Mouse (Mus musculus) liver (tissue): ENCODE measurements around the gene Gm595.
A peak's percentile ranks its signal among the peaks of the same experiment; 100 is the strongest.

Source experiments
- DNase-seq: peaks from one replicate; pipeline ENCODE4 v3.0.0-alpha.2; 2020; ENCODE audit warnings: mixed read lengths

Gm595 gene

DNA sequence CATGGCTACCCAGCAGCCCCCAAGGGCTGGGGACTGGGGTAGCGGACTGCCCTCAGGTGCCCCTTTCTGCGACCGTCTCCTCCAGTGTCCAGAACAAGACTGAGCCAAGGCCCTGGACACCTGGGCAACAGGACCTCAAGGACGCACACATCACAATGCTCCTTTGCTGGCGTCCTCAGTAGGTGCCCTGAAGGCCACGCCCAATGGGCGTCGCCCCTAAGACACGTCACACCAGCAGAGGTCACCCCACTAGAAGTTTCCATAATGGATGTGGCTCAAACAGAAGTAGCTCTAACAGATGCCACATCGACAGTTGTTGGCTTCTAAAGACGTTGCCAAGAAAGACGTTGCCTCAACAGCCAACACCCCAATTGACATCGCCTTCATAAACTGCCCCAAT is at the start of gene Gm595:
Gm595 (minus strand) TSS at position 101 of the 400 bp plus-strand sequence.
- DNase-seq = no peak

GRCm38 (mm10) chrX:48908421-48908820 is 30.9 kb upstream of the Gm595 start:
- DNase-seq = no peak

- peak; percentile 8 for DNase-seq
Observed at GRCm38 (mm10) chrX:48903744-48904143, 26.2 kb upstream of the Gm595 start.

GRCm38 (mm10) chrX:48899555-48899954 is 22.0 kb upstream of the Gm595 start:
- peak; percentile 8 for DNase-seq

DNA sequence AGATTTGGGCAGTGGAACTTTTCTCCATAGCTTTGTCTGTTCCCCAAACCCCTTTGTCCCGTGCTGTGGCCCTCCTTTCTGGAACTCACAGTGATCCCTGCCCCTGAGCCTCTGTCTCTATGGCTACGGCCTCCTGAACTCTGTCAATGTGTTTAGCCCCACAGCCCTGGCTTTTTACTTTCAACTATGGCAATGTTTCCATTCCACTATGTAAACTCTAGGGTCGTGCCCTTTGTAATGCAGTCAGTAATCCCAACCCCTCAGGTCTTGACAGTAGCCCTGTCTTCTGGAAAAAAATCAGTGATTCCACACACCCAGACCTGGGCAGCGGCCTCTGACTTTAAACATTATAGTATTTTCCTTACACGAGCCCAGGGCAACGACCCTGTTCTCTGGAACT is 19.3 kb upstream of the Gm595 start:
- peak; percentile 4 for DNase-seq

- DNase-seq = no peak
Observed at GRCm38 (mm10) chrX:48893946-48894345, 16.4 kb upstream of the Gm595 start.

- no peak for DNase-seq
Observed at GRCm38 (mm10) chrX:48890259-48890658, 12.7 kb upstream of the Gm595 start.

DNA sequence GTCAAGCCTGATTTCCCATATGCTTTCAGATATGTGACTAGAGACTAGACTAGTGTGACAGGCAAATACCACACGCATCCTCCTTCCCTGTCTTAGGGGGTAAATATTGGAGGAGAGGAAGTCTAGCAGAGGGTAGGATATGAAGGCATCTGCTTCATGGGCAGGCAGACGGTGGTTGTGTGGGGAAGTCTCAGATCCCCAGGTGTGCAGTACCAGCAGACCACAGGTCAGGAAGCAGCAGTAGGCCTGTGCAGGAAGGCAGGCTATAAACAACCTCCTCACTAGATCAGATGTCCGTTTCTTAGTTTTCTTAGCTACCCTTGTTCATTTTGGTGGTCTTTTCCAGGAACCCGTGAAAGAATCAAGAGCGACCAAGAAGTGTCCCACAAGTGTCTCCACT is 7.1 kb upstream of the Gm595 start:
- no peak for DNase-seq
